Mouse (Mus musculus) layer of hippocampus, adult 6 months (tissue): ENCODE results near the gene Defb15. TPM values are rescaled to one million over a fixed set of nuclear protein-coding genes. Genes with fewer than 3 reads are reported as not detected.

Experiments
- long read RNA-seq, 2 experiments: library from polyadenylated mRNA; unstranded; transcript quantifications; one replicate each; pipeline ENCODE4 v2.0.0; 2019 to 2020
- polyA plus RNA-seq: library from polyadenylated mRNA; unstranded; fragments of <200 nt; fragmentation: Nextera tagmentation; gene quantifications from 2 replicates; pipeline ENCODE4 v1.2.3, GENCODE M21; 2021

Defb15 gene
- polyA plus RNA-seq, result not detected in 2 replicates
- long read RNA-seq, experiment 1, result 0 reads
- long read RNA-seq, experiment 2, result 0 reads

GRCm38 (mm10) chr8:21932610-21933009, at the start of gene Defb15:
TSS of gene Defb15 (minus strand) at chr8:21932710.

DNA sequence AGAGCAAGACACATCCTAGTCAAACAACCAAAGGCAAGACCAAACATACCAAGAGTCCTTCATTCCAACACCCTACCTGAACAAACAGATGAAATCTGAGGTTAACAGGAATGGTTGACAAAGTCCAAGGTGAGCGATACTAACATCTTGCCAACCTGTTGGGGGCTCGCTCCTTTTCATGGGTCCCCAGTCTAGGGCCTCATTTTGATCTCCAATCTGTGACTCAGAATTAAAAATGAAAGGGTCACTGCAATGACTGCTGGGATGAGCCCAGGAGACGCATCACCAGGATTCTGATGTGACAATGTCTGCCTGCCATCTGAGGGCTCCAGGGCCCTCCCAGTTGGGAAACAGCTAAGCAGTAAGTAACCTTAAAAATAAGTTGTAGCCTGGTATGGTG, 37.0 kb upstream of the Defb15 start, which contains the start of gene Ccdc70:
Ccdc70 (plus strand) TSS at position 301 of the 400 bp plus-strand sequence.

DNA sequence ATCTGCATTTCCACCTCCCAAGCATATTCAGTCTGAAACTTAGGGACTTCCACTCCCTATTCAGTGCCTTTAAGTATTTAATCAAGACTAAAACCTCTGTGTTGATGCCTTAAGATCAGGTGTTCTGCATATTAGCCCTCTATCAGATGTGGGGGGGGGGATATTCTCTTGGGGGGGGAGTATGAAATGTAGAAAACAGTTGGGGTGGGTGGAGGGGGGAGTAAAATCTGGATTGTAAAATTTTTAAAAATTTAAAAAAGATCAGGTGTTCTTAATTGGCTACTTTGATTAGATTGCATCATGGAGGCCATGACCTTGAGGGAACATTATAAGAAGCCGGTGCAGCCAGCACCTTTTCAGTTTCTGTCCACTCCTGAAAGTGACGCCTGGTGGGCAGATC, 25.9 kb upstream of the Defb15 start, which contains the start of gene Fam90a1a:
Fam90a1a (plus strand) TSS at position 301 of the 400 bp plus-strand sequence.

DNA sequence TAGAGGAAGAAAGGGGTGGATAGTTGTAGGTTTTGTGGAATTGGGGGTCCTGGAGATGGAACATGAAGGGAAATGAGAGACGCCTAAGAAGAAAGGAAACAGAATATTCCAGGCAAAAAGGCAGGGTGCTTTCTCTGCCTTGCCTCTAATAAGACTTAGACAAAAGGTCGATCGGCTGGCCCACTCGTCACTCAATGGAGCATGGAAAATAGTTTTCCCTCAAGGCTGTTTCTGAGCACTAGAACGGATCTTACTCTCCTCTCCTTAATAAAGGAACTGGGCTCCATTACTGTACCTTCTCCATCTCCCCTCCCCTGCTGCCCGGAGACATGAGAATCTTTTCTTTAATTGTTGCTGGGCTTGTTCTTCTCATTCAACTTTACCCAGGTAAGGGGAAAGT, 14.0 kb upstream of the Defb15 start, which contains the start of gene Defb13:
Defb13 (plus strand) TSS at position 301 of the 400 bp plus-strand sequence.

DNA sequence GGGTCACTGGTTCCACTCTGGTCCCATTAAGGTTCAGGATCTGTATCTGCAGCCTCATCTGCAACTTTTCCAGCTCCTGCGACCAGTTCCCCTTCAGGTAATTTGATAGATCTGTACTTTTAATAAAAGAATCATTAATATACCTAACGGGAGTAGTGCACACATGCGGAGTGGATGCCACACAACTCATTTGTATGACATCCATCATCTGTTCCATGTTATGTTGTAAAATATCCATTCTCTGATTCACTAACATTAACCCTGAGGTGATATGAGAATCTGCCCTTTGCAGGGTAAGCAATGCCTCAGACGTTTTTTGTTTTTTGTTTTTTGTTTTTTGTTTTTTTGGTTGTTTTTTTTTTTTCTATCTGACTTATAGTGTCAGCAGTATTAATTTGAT, 5.5 kb upstream of the Defb15 start, which contains the start of gene Defb35:
Defb35 (plus strand) TSS at position 301 of the 400 bp plus-strand sequence.

GRCm38 (mm10) chr8:21906290-21906689, 26.2 kb downstream of the Defb15 start, which contains the start of gene Defb11:
TSS of gene Defb11 (minus strand) at chr8:21906412.

DNA sequence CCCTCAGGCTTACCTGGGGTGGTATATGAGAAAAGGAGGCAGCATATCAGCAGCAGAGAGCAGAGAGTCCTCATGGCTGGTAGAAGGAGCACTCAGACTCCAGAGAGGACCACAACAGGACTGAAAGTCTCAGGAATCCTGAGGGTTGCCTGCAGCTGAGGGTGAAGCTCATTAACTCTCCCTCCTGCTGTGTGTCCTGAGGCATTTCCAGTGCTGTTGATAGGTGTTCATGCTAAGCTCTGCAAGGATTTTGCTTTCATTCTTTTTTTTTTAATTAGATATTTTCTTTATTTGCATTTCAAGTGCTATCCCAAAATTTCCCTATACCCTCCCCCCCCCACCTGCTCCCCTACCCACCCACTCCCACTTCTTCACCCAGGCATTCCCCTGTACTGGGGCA, 47.2 kb downstream of the Defb15 start, which contains the start of gene Defb9:
Defb9 (minus strand) TSS at position 101 of the 400 bp plus-strand sequence.

Other genes with a start within 250 kb of the Defb15 start
- gene AY761184, start 229.1 kb downstream of the Defb15 start, polyA plus RNA-seq, result not detected in 2 replicates
- gene Defa24, start 198.2 kb downstream of the Defb15 start, polyA plus RNA-seq, result not detected in 2 replicates
- not detected in 2 replicates for gene Defb50, start 109.2 kb downstream of the Defb15 start, polyA plus RNA-seq
- not detected in 2 replicates for gene Defb2, start 92.8 kb downstream of the Defb15 start, polyA plus RNA-seq
- not detected in 2 replicates for gene Defb10, start 73.8 kb downstream of the Defb15 start, polyA plus RNA-seq
- gene Defb9, start 47.3 kb downstream of the Defb15 start, polyA plus RNA-seq, result 1.0 TPM in 1 of 2 replicates, not detected in the other
- 35.5 TPM in 1 of 2 replicates, not detected in the other for gene Defb11, start 26.3 kb downstream of the Defb15 start, polyA plus RNA-seq
- not detected in 2 replicates for gene Defb35, start 5.6 kb upstream of the Defb15 start, polyA plus RNA-seq
- not detected in 2 replicates for gene Defb13, start 14.1 kb upstream of the Defb15 start, polyA plus RNA-seq
- gene Fam90a1a, start 26.0 kb upstream of the Defb15 start, polyA plus RNA-seq, result not detected in 2 replicates
- gene Ccdc70, start 37.1 kb upstream of the Defb15 start, polyA plus RNA-seq, result not detected in 2 replicates
- 0.63 and 0.93 TPM in 2 replicates for gene Atp7b, start 127.6 kb upstream of the Defb15 start, polyA plus RNA-seq
- gene Alg11, start 128.0 kb upstream of the Defb15 start, polyA plus RNA-seq, result 7.8 and 12.3 TPM in 2 replicates
- gene Nek5, start 192.3 kb upstream of the Defb15 start, polyA plus RNA-seq, result 0.70 and 2.5 TPM in 2 replicates
- gene Nek3, start 233.7 kb upstream of the Defb15 start, polyA plus RNA-seq, result 1.2 and 1.3 TPM in 2 replicates